Mouse (Mus musculus) hindbrain, embryonic 12.5 days (tissue): ENCODE data around the gene Pla2g4e. TPM values are rescaled to one million over a fixed set of nuclear protein-coding genes. Genes with fewer than 3 reads are reported as not detected.

ENCODE experiments used
- ATAC-seq: fragments of 200-750 bp; cut with Nextera tagmentation; 2 replicates; pipeline ENCODE4 v1.8.0; 2017; ENCODE audit warnings: moderate TSS enrichment; ENCODE audit not compliant: low FRiP score
- H3K27ac ChIP-seq: fragments of 300-500 bp; sonication (generic); 2 replicates; pipeline ENCODE4 v1.5.1; 2016; ENCODE audit warnings: mild to moderate bottlenecking
- H3K27me3 ChIP-seq: fragments of 300-500 bp; sonication (generic); 2 replicates; pipeline ENCODE4 v1.6.1; 2016; ENCODE audit warnings: mild to moderate bottlenecking
- H3K36me3 ChIP-seq: fragments of 300-500 bp; sonication (generic); 2 replicates; pipeline ENCODE4 v1.6.1; 2016; ENCODE audit warnings: mild to moderate bottlenecking
- H3K4me1 ChIP-seq: fragments of 300-500 bp; sonication (generic); 2 replicates; pipeline ENCODE4 v1.6.1; 2016
- H3K4me2 ChIP-seq: fragments of 300-500 bp; sonication (generic); replicated peaks from 2 replicates; pipeline ENCODE4 v1.6.1; 2016; ENCODE audit warnings: mild to moderate bottlenecking
- H3K4me3 ChIP-seq: fragments of 300-500 bp; sonication (generic); 2 replicates; pipeline ENCODE4 v1.5.1; 2016; ENCODE audit warnings: mild to moderate bottlenecking
- H3K9ac ChIP-seq: fragments of 300-500 bp; sonication (generic); 2 replicates; pipeline ENCODE4 v1.6.1; 2016; ENCODE audit warnings: mild to moderate bottlenecking, moderate library complexity
- H3K9me3 ChIP-seq: fragments of 300-500 bp; sonication (generic); replicated peaks from 2 replicates; pipeline ENCODE4 v1.6.1; 2016; ENCODE audit warnings: mild to moderate bottlenecking
- WGBS: fragments of 180-500 bp; shearing (Covaris S2); methylation state at CpG from one replicate; pipeline ENCODE4 v1.1.7; 2016; 5-methylcytosine and 5-hydroxymethylcytosine counted together
- polyA plus RNA-seq: library from polyadenylated mRNA; unstranded; fragments of >200 nt; fragmentation: Nextera tagmentation; extraction: Ambion mirVana; gene quantifications from 2 replicates; pipeline ENCODE4 v1.2.1, GENCODE M21; 2016

Pla2g4e gene
- 0.14 and 0.35 TPM in 2 replicates for polyA plus RNA-seq

DNA sequence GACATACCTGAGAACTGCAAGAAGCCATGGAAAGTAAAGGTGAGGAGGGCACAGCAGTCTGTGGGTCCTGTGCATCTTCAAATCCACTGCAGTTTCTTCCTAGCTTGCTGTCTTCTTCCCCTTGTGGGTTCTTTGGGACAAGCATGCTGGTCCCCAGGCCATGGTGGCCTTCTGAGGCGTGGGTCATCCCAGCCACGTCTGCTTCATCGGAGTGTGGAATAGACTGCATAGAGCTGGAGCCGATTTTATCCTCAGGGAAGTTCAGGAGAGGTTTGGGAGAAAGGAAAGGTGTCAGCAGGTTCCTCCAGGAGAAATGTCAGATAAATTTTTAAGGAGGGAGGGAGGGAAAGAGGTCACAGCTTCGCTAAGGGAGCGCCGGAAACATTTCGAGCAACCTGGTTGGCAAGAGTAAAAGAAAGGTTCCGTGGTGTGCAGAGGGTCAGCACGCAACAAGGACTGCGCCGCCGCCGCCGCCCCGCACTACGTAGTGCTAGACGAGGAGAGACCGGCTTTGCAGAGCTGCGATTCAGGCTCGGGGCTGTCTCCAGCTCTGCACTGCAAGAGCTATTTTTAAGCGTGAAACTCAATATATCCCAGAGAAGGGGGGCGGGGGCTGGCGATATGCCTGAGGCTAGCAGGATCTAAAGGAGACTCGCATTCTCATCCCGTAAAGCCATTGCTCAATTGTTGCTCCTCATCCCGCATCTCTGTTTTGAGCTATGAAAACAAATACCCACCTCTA lies at the start of gene Pla2g4e:
Gene Pla2g4e (minus strand): TSS at position 657 of the 742 bp plus-strand sequence.
- Histone ChIP-seq H3K9ac (0 out of 2 replicates have a peak within 1 kb of the TSS, but pooled peaks have one; percentile 0), H3K27ac (no peak within 1 kb of the TSS), H3K4me1 (no peaks in the 10 kb centered on the region)

DNA sequence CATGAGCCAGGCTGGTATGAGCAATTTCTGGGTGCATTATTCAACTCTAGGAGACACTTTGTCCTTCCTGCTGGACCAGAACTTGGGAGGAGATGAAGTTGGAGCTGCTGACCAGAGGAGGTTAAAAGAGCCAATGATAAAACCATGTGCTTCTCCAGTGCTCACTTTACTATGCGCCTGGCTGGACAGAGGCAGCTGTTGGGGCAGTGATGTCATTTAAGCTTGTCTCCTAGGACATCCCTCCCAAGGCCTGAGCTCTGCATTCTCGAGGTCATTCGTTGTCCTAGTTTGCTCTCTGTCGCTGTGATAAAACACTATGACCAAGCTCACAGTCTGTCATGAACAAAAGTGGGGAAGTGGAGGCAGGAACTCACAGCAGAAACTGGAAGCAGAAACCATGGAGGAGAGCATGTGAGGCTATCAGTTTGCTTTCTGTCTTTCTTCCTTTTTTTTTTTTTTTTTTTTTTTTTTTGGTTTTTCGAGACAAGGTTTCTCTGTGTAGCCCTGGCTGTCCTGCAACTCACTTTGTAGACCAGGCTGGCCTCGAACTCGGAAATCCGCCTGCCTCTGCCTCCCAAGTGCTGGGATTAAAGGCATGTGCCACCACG lies 46.4 kb upstream of the Pla2g4e start:
- no peak overlapping the region for H3K4me3 ChIP-seq
- no peak overlapping the region for H3K27ac ChIP-seq
- H3K36me3 ChIP-seq: no peaks in the 10 kb centered on the region
- H3K4me2 ChIP-seq: no peak overlapping the region
- H3K9ac ChIP-seq: no peak overlapping the region
- ATAC-seq: no peak
- H3K27me3 ChIP-seq: no peaks in the 10 kb centered on the region
- no peaks in the 10 kb centered on the region for H3K4me1 ChIP-seq
- 85% methylated on average over 8 of the region's 9 CpGs for WGBS
- H3K9me3 ChIP-seq: no peaks in the 10 kb centered on the region

More for the DNA sequence above, at the start of gene Pla2g4e:
- Histone ChIP-seq H3K27me3 (peaks cover 14% of the 10 kb centered on the region; the same call in 1 of the 2 replicates), H3K36me3 (no peaks in the 10 kb centered on the region), H3K4me3 (peak within 1 kb of the TSS; percentile 30), H3K4me2 (peak within 1 kb of the TSS; percentile 52), H3K9me3 (no peaks in the 10 kb centered on the region)
- ATAC-seq: peak; percentile 73
- WGBS: 5% methylated on average over 27 of the region's 27 CpGs

DNA sequence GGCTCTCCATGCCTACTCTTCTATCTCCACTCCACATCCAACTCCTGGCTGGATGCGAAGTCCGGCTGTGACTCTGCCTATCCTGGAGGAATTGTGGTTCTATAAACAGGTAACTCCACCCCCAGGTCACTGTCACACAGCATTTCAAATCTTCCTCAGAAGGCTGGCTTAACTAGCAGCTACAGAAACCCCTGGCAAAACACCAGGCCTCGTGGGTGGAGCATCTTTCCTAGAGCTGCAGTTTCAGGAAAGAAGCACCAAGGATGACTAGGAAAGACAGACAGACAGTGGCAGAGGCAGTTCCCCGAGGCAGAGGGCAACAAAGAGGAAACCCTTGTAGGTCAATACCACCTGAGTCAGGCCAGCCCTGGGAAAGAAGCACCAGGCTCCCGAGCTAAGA lies 43.9 kb upstream of the Pla2g4e start, which contains the start of gene Pla2g4d:
Gene Pla2g4d (minus strand): TSS at position 203 of the 400 bp plus-strand sequence.
- 73% methylated on average over 5 of the region's 5 CpGs for WGBS
- Histone ChIP-seq H3K9me3 (no peaks in the 10 kb centered on the region), H3K4me3 (no peak within 1 kb of the TSS), H3K36me3 (no peaks in the 10 kb centered on the region), H3K27ac (no peak within 1 kb of the TSS), H3K4me2 (no peak within 1 kb of the TSS), H3K9ac (no peak within 1 kb of the TSS), H3K27me3 (no peaks in the 10 kb centered on the region), H3K4me1 (no peaks in the 10 kb centered on the region; the same call in 1 of the 2 replicates)
- ATAC-seq: no peak

- Histone ChIP-seq H3K36me3 (no peaks in the 10 kb centered on the region), H3K27ac (no peak overlapping the region), H3K27me3 (no peaks in the 10 kb centered on the region), H3K4me2 (no peak overlapping the region), H3K9ac (no peak overlapping the region), H3K4me3 (no peak overlapping the region), H3K4me1 (no peaks in the 10 kb centered on the region; the same call in 1 of the 2 replicates), H3K9me3 (no peaks in the 10 kb centered on the region)
- 85% methylated on average over 3 of the region's 3 CpGs for WGBS
- no peak for ATAC-seq
Measured at GRCm38 (mm10) chr2:120288401-120288800, 43.3 kb upstream of the Pla2g4e start.

GRCm38 (mm10) chr2:120285639-120286038 lies 40.5 kb upstream of the Pla2g4e start:
- Histone ChIP-seq H3K27ac (no peak overlapping the region), H3K9ac (no peak overlapping the region), H3K4me3 (no peak overlapping the region), H3K9me3 (no peaks in the 10 kb centered on the region), H3K4me2 (no peak overlapping the region), H3K27me3 (no peaks in the 10 kb centered on the region), H3K4me1 (no peaks in the 10 kb centered on the region; the same call in 1 of the 2 replicates), H3K36me3 (no peaks in the 10 kb centered on the region)
- 74% methylated on average over 4 of the region's 4 CpGs for WGBS
- no peak for ATAC-seq

DNA sequence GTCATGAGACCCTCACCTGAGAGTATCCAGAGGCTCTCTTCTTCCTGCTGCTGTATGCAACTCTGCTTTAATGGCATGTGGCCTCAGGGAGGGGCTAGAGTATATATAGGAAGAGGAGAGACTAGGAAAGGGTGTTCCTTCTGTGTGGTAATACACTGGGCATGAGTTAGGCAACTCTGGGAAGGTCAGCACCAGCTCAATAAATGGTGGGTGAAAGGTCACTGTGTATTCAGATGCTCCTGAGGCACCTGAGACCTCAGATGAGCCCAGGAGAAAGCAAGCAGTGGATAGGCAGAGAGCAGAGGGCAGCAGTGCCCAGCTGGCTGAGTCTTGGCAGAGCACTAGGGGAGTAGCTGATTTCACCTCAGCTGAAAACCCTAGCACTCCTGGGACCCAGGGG lies 39.6 kb upstream of the Pla2g4e start:
- Histone ChIP-seq H3K27ac (no peak overlapping the region), H3K4me3 (no peak overlapping the region), H3K27me3 (no peaks in the 10 kb centered on the region), H3K4me1 (no peaks in the 10 kb centered on the region; the same call in 1 of the 2 replicates), H3K4me2 (no peak overlapping the region), H3K36me3 (no peaks in the 10 kb centered on the region), H3K9ac (no peak overlapping the region), H3K9me3 (no peaks in the 10 kb centered on the region)
- no peak for ATAC-seq

GRCm38 (mm10) chr2:120284094-120284493 lies 39.0 kb upstream of the Pla2g4e start:
- Histone ChIP-seq H3K27ac (no peak overlapping the region), H3K9ac (no peak overlapping the region), H3K36me3 (no peaks in the 10 kb centered on the region), H3K27me3 (no peaks in the 10 kb centered on the region), H3K4me3 (no peak overlapping the region), H3K4me1 (no peaks in the 10 kb centered on the region; the same call in 1 of the 2 replicates), H3K9me3 (no peaks in the 10 kb centered on the region), H3K4me2 (no peak overlapping the region)
- no peak for ATAC-seq
- 79% methylated on average over 5 of the region's 5 CpGs for WGBS

GRCm38 (mm10) chr2:120283550-120283949 lies 38.4 kb upstream of the Pla2g4e start:
- Histone ChIP-seq H3K27me3 (no peaks in the 10 kb centered on the region), H3K27ac (no peak overlapping the region), H3K4me3 (no peak overlapping the region), H3K9ac (no peak overlapping the region), H3K36me3 (no peaks in the 10 kb centered on the region), H3K4me2 (no peak overlapping the region), H3K9me3 (no peaks in the 10 kb centered on the region), H3K4me1 (no peaks in the 10 kb centered on the region; the same call in 1 of the 2 replicates)
- no peak for ATAC-seq
- 64% methylated on average over 6 of the region's 6 CpGs for WGBS

GRCm38 (mm10) chr2:120281221-120281620 lies 36.1 kb upstream of the Pla2g4e start:
- no peak overlapping the region for H3K4me3 ChIP-seq
- ATAC-seq: no peak
- no peak overlapping the region for H3K27ac ChIP-seq
- no peak overlapping the region for H3K4me2 ChIP-seq
- no peaks in the 10 kb centered on the region; the same call in 1 of the 2 replicates for H3K4me1 ChIP-seq
- H3K9me3 ChIP-seq: no peaks in the 10 kb centered on the region
- WGBS: 57% methylated on average over 3 of the region's 3 CpGs
- no peak overlapping the region for H3K9ac ChIP-seq
- H3K27me3 ChIP-seq: no peaks in the 10 kb centered on the region
- H3K36me3 ChIP-seq: no peaks in the 10 kb centered on the region

DNA sequence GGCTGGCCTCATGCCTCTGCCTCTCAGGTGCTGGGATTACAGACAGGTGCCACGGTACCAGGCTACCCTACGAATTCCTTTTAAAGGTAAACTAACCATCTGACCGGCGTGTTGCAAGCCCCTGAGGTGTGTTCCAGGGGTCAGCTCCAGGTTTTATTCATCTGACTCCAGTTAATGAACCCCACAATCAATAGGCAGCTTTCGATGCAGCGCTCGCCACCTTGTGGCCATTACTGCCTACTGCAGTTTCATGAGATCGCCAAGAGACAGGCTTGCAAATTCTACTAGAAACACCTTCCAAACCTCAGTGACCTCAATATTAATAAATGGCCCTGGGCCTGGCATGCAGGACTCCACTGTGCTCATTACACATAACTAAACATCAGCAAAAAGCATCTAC lies 34.8 kb upstream of the Pla2g4e start:
- Histone ChIP-seq H3K9me3 (no peaks in the 10 kb centered on the region), H3K4me1 (no peaks in the 10 kb centered on the region), H3K4me3 (no peak overlapping the region), H3K36me3 (no peaks in the 10 kb centered on the region), H3K27ac (no peak overlapping the region), H3K27me3 (0 out of 2 replicates have a peak, but pooled peaks cover 2% of the 10 kb centered on the region), H3K9ac (no peak overlapping the region), H3K4me2 (no peak overlapping the region)
- 18% methylated on average over 8 of the region's 8 CpGs for WGBS
- no peak for ATAC-seq

DNA sequence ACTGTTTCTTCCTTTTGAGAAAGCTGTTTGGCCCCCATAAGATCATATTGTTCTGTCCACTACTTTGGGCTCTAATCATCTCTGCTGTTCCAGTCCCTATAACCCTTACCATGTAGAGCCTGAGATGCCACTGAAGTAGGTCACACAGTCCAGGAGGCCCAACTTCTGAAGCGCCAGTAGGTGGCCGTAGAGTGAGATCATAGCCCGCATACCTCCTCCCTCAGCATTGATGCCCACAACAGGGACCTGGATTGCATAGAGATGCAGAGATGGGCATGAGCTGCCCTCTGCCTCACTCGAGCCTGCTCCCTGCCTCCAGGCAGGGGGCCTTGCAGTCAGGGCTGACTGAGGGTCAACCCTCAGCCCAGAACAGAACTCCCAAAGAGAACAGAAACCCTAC lies 31.8 kb upstream of the Pla2g4e start:
- no peaks in the 10 kb centered on the region for H3K9me3 ChIP-seq
- 75% methylated on average over 4 of the region's 4 CpGs for WGBS
- ATAC-seq: no peak
- H3K4me3 ChIP-seq: no peak overlapping the region
- H3K4me1 ChIP-seq: no peaks in the 10 kb centered on the region
- H3K27ac ChIP-seq: no peak overlapping the region
- H3K36me3 ChIP-seq: no peaks in the 10 kb centered on the region
- 0 out of 2 replicates have a peak, but pooled peaks cover 2% of the 10 kb centered on the region for H3K27me3 ChIP-seq
- no peak overlapping the region for H3K4me2 ChIP-seq
- no peak overlapping the region for H3K9ac ChIP-seq

- peaks cover 10% of the 10 kb centered on the region for H3K4me1 ChIP-seq
- H3K27me3 ChIP-seq: peaks cover 7% of the 10 kb centered on the region; the same call in 1 of the 2 replicates
- H3K4me2 ChIP-seq: peak overlapping the region; percentile 34; the same call in 1 of the 2 replicates
- 8% methylated on average over 9 of the region's 9 CpGs for WGBS
- H3K4me3 ChIP-seq: no peak overlapping the region
- H3K27ac ChIP-seq: no peak overlapping the region
- no peaks in the 10 kb centered on the region for H3K36me3 ChIP-seq
- no peak for ATAC-seq
- H3K9ac ChIP-seq: no peak overlapping the region
- H3K9me3 ChIP-seq: no peaks in the 10 kb centered on the region
Measured at GRCm38 (mm10) chr2:120268635-120269034, 23.5 kb upstream of the Pla2g4e start.
